10 mouse cellular contexts compared by ENCODE assay signal in genomic region chr11:108926345-108927092, GRCm38 (mm10). TPM values are rescaled to one million over a fixed set of nuclear protein-coding genes. Genes with fewer than 3 reads are reported as not detected.
DNase-seq lines count a peak whose midpoint lies in the region; ATAC-seq lines count a peak whose summit lies in the region.
"Had no signal": no experiment of that assay in that cellular context is flagged by ENCODE, and none has a peak within 500 bp of the region (broad histone marks: within the 10 kb centered on the region; RNA-seq: fewer than 3 reads in every experiment).

No protein-coding gene starts in this region.

- H3K4me3 ChIP-seq in heart, embryonic 14.5 days (ENCODE audit: control insufficient read depth in 1 of 2, insufficient read depth in 1 of 2, low read depth in 1 of 2, low read length in 2 of 2): no peak overlapping the region
- H3K4me3 ChIP-seq in embryonic facial prominence, embryonic 11.5 days (ENCODE audit: low read depth, low read length): peak overlapping the region; percentile 91
- H3K4me3 ChIP-seq in forebrain, embryonic 16.5 days (replicated peaks; ENCODE audit: low read length): no peak overlapping the region
- H3K4me3 ChIP-seq in midbrain, embryonic 12.5 days: peak overlapping the region; percentile 80

- peaks cover 37 to 49% of the 10 kb centered on the region in 2 experiments for H3K4me1 ChIP-seq in heart, embryonic 14.5 days (ENCODE audit: control insufficient read depth in 2 of 2, insufficient read depth in 2 of 2, low read length in 2 of 2)
- H3K4me1 ChIP-seq in embryonic facial prominence, embryonic 11.5 days (ENCODE audit: control insufficient read depth, insufficient read depth, low read length): peaks cover 32% of the 10 kb centered on the region
- peaks cover 91% of the 10 kb centered on the region for H3K4me1 ChIP-seq in forebrain, embryonic 16.5 days (replicated peaks; ENCODE audit: control insufficient read depth, insufficient read depth, low read length)
- peaks cover 91% of the 10 kb centered on the region for H3K4me1 ChIP-seq in midbrain, embryonic 12.5 days

- DNase-seq in heart, adult 8-10 months (ENCODE audit: low spot score): no peak
- no peak for DNase-seq in embryonic facial prominence, embryonic 11.5 days (ENCODE audit: low spot score)
- DNase-seq in thymus, postnatal 0 days (ENCODE audit: low spot score): no peak
- DNase-seq in cerebellum, postnatal 14 days: no peak
- DNase-seq in testis, postnatal 14 days (ENCODE audit: low spot score): no peak
- DNase-seq: gastrocnemius, postnatal 14 days; lung, postnatal 14 days had no signal

- no peak for ATAC-seq in heart, embryonic 14.5 days (ENCODE audit: insufficient number of reproducible peaks, insufficient read depth, low FRiP score, low read depth)
- no peak for ATAC-seq in embryonic facial prominence, embryonic 11.5 days (replicated peaks; ENCODE audit: insufficient number of reproducible peaks, low FRiP score, low TSS enrichment, low read depth)
- no peak for ATAC-seq in forebrain, embryonic 16.5 days
- ATAC-seq in midbrain, embryonic 12.5 days (ENCODE audit: low FRiP score, low read depth): no peak

- peaks cover 4% of the 10 kb centered on the region; the same call in 1 of the 2 replicates for H3K36me3 ChIP-seq in heart, embryonic 14.5 days (ENCODE audit: control insufficient read depth, insufficient read depth, low read length)
- H3K36me3 ChIP-seq in embryonic facial prominence, embryonic 11.5 days (replicated peaks; ENCODE audit: control insufficient read depth, insufficient read depth, low read depth, low read length): peaks cover 2% of the 10 kb centered on the region
- H3K36me3 ChIP-seq in forebrain, embryonic 16.5 days (ENCODE audit: control insufficient read depth, insufficient read depth): peaks cover 2% of the 10 kb centered on the region; the same call in 1 of the 2 replicates
- H3K36me3 ChIP-seq in midbrain, embryonic 12.5 days: peaks cover 10% of the 10 kb centered on the region

- H3K9ac ChIP-seq in heart, embryonic 14.5 days (ENCODE audit: low read length): peak overlapping the region; percentile 2; the same call in 1 of the 2 replicates
- H3K9ac ChIP-seq in embryonic facial prominence, embryonic 11.5 days (replicated peaks; ENCODE audit: low read length): peak overlapping the region; percentile 47
- 0 out of 2 replicates have a peak overlapping the region, but pooled peaks have one; percentile 30 for H3K9ac ChIP-seq in forebrain, embryonic 16.5 days (replicated peaks; ENCODE audit: low read depth, low read length)
- H3K9ac ChIP-seq in midbrain, embryonic 12.5 days (replicated peaks): peak overlapping the region; percentile 60

- peaks cover 18% of the 10 kb centered on the region for H3K27me3 ChIP-seq in heart, embryonic 14.5 days (ENCODE audit: control insufficient read depth, insufficient read depth, low read length)
- no peaks in the 10 kb centered on the region for H3K27me3 ChIP-seq in embryonic facial prominence, embryonic 11.5 days (ENCODE audit: control insufficient read depth, insufficient read depth, low read length)
- no peaks in the 10 kb centered on the region for H3K27me3 ChIP-seq in forebrain, embryonic 16.5 days (replicated peaks; ENCODE audit: control insufficient read depth, insufficient read depth, low read length)
- no peaks in the 10 kb centered on the region for H3K27me3 ChIP-seq in midbrain, embryonic 12.5 days

- no peak overlapping the region; the same call in 1 of the 2 replicates for H3K4me2 ChIP-seq in heart, embryonic 14.5 days (ENCODE audit: low read length)
- H3K4me2 ChIP-seq in embryonic facial prominence, embryonic 11.5 days (ENCODE audit: low read depth, low read length): peak overlapping the region; percentile 50
- peak overlapping the region; percentile 6 for H3K4me2 ChIP-seq in forebrain, embryonic 16.5 days (ENCODE audit: low read length)
- H3K4me2 ChIP-seq in midbrain, embryonic 12.5 days (replicated peaks): peak overlapping the region; percentile 83

- H3K9me3 ChIP-seq in heart, embryonic 14.5 days (ENCODE audit: control insufficient read depth, low read length): no peaks in the 10 kb centered on the region
- no peaks in the 10 kb centered on the region for H3K9me3 ChIP-seq in embryonic facial prominence, embryonic 11.5 days (replicated peaks; ENCODE audit: control insufficient read depth, low read length)
- no peaks in the 10 kb centered on the region for H3K9me3 ChIP-seq in forebrain, embryonic 16.5 days (ENCODE audit: control insufficient read depth, low read length)
- no peaks in the 10 kb centered on the region for H3K9me3 ChIP-seq in midbrain, embryonic 12.5 days

- 42% methylated on average over 10 of the region's 10 CpGs for WGBS in heart, embryonic 14.5 days
- 40% methylated on average over 10 of the region's 10 CpGs for WGBS in embryonic facial prominence, embryonic 11.5 days
- WGBS in forebrain, embryonic 16.5 days: 36% methylated on average over 10 of the region's 10 CpGs
- WGBS in midbrain, embryonic 12.5 days: 45% methylated on average over 10 of the region's 10 CpGs

- H3K27ac ChIP-seq in heart, embryonic 14.5 days (replicated peaks in 1 of 2; ENCODE audit: control insufficient read depth in 1 of 2, insufficient read depth in 1 of 2, low read depth in 2 of 2, low read length in 2 of 2): 0 out of 4 replicates have a peak overlapping the region, but pooled peaks have one; percentile 10 to 31
- H3K27ac ChIP-seq in embryonic facial prominence, embryonic 11.5 days (replicated peaks; ENCODE audit: low read depth, low read length): no peak overlapping the region
- 0 out of 2 replicates have a peak overlapping the region, but pooled peaks have one; percentile 6 for H3K27ac ChIP-seq in forebrain, embryonic 16.5 days (ENCODE audit: low read length)
- peak overlapping the region; percentile 58 for H3K27ac ChIP-seq in midbrain, embryonic 12.5 days (replicated peaks)

RNA-seq across cellular contexts. Expression of gene Axin2, which starts 6.4 kb away (rescaled TPM):
- 0.93 and 2.6 TPM in 2 replicates for polyA plus RNA-seq in heart, embryonic 14.5 days (2014; fragmentation: Nextera tagmentation; extraction: Ambion mirVana)
- 1 to 10 TPM; 3.7 to 7.3 (median 4.8) TPM for total RNA-seq in heart, adult 8-10 months (2022)
- 15.3 and 15.9 TPM in 2 replicates for polyA plus RNA-seq in embryonic facial prominence, embryonic 11.5 days (2014; fragmentation: Nextera tagmentation; extraction: Ambion mirVana)
- 5.9 and 8.4 TPM in 2 replicates for polyA plus RNA-seq in forebrain, embryonic 16.5 days (2015; fragmentation: Nextera tagmentation; extraction: Ambion mirVana)
- 19.8 and 28.1 TPM in 2 replicates for polyA plus RNA-seq in midbrain, embryonic 12.5 days (2016; fragmentation: Nextera tagmentation; extraction: Ambion mirVana)
- 3.6 TPM in 2 replicates for polyA plus RNA-seq in thymus, postnatal 0 days (2015; fragmentation: Nextera tagmentation; extraction: Ambion mirVana)

Comparison
In these comparisons a context has a peak if more than half of its experiments do, and no peak if none do; other contexts are left out.
1. H3K4me3 ChIP-seq: peak in embryonic facial prominence, embryonic 11.5 days (single experiment) and midbrain, embryonic 12.5 days (single experiment); none in heart, embryonic 14.5 days (0 of 2) and forebrain, embryonic 16.5 days (single experiment).
2. H3K9ac ChIP-seq: peak in every context shown above with its lines; median percentile 60 in midbrain, embryonic 12.5 days; 47 in embryonic facial prominence, embryonic 11.5 days; 30 in forebrain, embryonic 16.5 days; 2 in heart, embryonic 14.5 days.